Mouse (Mus musculus) embryonic stem cell, embryonic (primary cell): ENCODE results near the gene Atp5g2.

Experiments used
- CTCF ChIA-PET, 4 experiments: fragments of 300-600 bp in 2 of 4; fragments of 350-600 bp in 2 of 4; sonication (Branson Sonifier 250); formaldehyde crosslinking; loops; one replicate each; lab custom pipeline; 2022; ENCODE audit warnings: inconsistent platforms in 2 of 4; lab: Charles Lee
- POLR2A ChIA-PET, 4 experiments: fragments of 300-600 bp in 2 of 4; fragments of 350-600 bp in 2 of 4; sonication (Branson Sonifier 250); formaldehyde crosslinking; loops; one replicate each; lab custom pipeline; 2022; ENCODE audit warnings: antibody characterized with exemption in 4 of 4, inconsistent platforms in 1 of 4; lab: Charles Lee

The Atp5g2 gene

GRCm38 (mm10) chr15:102634684-102635083 is 37.5 kb downstream of the Atp5g2 start:
- ChIA-PET POLR2A (interaction anchor here in 1 of 4 experiments (1.6 to 1.7 kb wide), 2 partner anchors 9 to 12 kb away, joined by 3 to 4 read pairs; partner anchors contain the start of gene Atf7), CTCF (interaction anchor here in 1 of 4 experiments (0.7 kb wide), 1 partner anchor 391 kb away, joined by 4 read pairs; no protein-coding TSS in a partner anchor)

- CTCF ChIA-PET: interaction anchor here in 2 of 4 experiments (0.6 to 1.1 kb wide), 5 partner anchors 32 to 98 kb away, joined by 3 to 7 read pairs (median 3); no protein-coding TSS in a partner anchor
- POLR2A ChIA-PET: interaction anchor here (0.6 to 3.3 kb wide), 44 partner anchors 9 to 379 kb away, joined by 3 to 36 read pairs (median 4); partner anchors contain the start of genes Tarbp2 (in 3 of the 4), Atp5g2 (in 2 of the 4), Hoxc13 (in 1 of the 4) and Map3k12 (in 1 of the 4)
These were observed 46.5 kb downstream of the Atp5g2 start for GRCm38 (mm10) chr15:102625687-102626055.

- ChIA-PET POLR2A (interaction anchor here (0.6 to 3.3 kb wide), 34 partner anchors 8 to 300 kb away, joined by 3 to 36 read pairs (median 4); partner anchors contain the start of genes Atp5g2 (in 2 of the 4), Tarbp2 (in 2 of the 4), Hoxc13 (in 1 of the 4) and Map3k12 (in 1 of the 4)), CTCF (interaction anchor here in 2 of 4 experiments (0.6 to 1.1 kb wide), 4 partner anchors 33 to 98 kb away, joined by 3 to 7 read pairs (median 3); no protein-coding TSS in a partner anchor)
These were observed 47.0 kb downstream of the Atp5g2 start, which contains the start of the genes Gm28047 and Atf7 for GRCm38 (mm10) chr15:102624970-102625686. Gene Gm28047, minus strand, starts transcription at chr15:102625067. Gene Atf7, minus strand, starts transcription at chr15:102625464.

- POLR2A ChIA-PET: interaction anchor here in 2 of 4 experiments (0.6 to 3.3 kb wide), 12 partner anchors 13 to 296 kb away, joined by 3 to 36 read pairs (median 4); partner anchors contain the start of genes Atp5g2 (in 1 of the 2), Hoxc13 (in 1 of the 2) and Tarbp2 (in 1 of the 2)
- CTCF ChIA-PET: interaction anchor here in 1 of 4 experiments (1.0 kb wide), 1 partner anchor 61 kb away, joined by 3 read pairs; no protein-coding TSS in a partner anchor
These were observed 47.7 kb downstream of the Atp5g2 start for GRCm38 (mm10) chr15:102624291-102624969.

- CTCF ChIA-PET: interaction anchor here in 3 of 4 experiments (0.5 to 1.3 kb wide), 3 partner anchors 54 to 312 kb away, joined by 3 to 6 read pairs (median 3); no protein-coding TSS in a partner anchor
These were observed 49.0 kb downstream of the Atp5g2 start for GRCm38 (mm10) chr15:102623121-102623520.

GRCm38 (mm10) chr15:102622536-102622935 is 49.6 kb downstream of the Atp5g2 start:
- CTCF ChIA-PET: interaction anchor here in 1 of 4 experiments (1.3 kb wide), 1 partner anchor 120 kb away, joined by 3 read pairs; no protein-coding TSS in a partner anchor
- POLR2A ChIA-PET: interaction anchor here in 2 of 4 experiments (0.6 to 1.6 kb wide), 12 partner anchors 12 to 598 kb away, joined by 3 to 6 read pairs (median 3); partner anchors contain the start of gene Atp5g2 (in 1 of the 2)

More at GRCm38 (mm10) chr15:102623121-102623520, 49.0 kb downstream of the Atp5g2 start:
- POLR2A ChIA-PET: interaction anchor here (0.6 to 1.6 kb wide), 16 partner anchors 12 to 598 kb away, joined by 3 to 8 read pairs (median 3); partner anchors contain the start of gene Atp5g2 (in 1 of the 4)

- ChIA-PET CTCF (interaction anchor here in 2 of 4 experiments (0.5 to 1.2 kb wide), 3 partner anchors 32 to 239 kb away, joined by 3 to 4 read pairs (median 4); no protein-coding TSS in a partner anchor), POLR2A (interaction anchor here (0.6 to 2.5 kb wide), 15 partner anchors 9 to 149 kb away, joined by 3 to 23 read pairs (median 3); partner anchors contain the start of genes Atp5g2 (in 1 of the 4) and Tarbp2 (in 1 of the 4))
These were observed 51.4 kb downstream of the Atp5g2 start for GRCm38 (mm10) chr15:102620765-102621164.

GRCm38 (mm10) chr15:102619486-102619885 is 52.7 kb downstream of the Atp5g2 start:
- ChIA-PET CTCF (no interaction called here), POLR2A (interaction anchor here in 2 of 4 experiments (0.6 to 2.5 kb wide), 7 partner anchors 10 to 233 kb away, joined by 3 to 23 read pairs (median 3); no protein-coding TSS in a partner anchor)

- POLR2A ChIA-PET: interaction anchor here in 2 of 4 experiments (0.7 to 1.6 kb wide), 7 partner anchors 10 to 100 kb away, joined by 3 read pairs; partner anchors contain the start of gene Tarbp2 (in 1 of the 2)
- CTCF ChIA-PET: no interaction called here
These were observed 54.5 kb downstream of the Atp5g2 start for GRCm38 (mm10) chr15:102617654-102618053.

GRCm38 (mm10) chr15:102616174-102616573 is 56.0 kb downstream of the Atp5g2 start:
- ChIA-PET POLR2A (interaction anchor here in 2 of 4 experiments (0.9 to 2.0 kb wide), 6 partner anchors 10 to 58 kb away, joined by 3 to 7 read pairs (median 3); no protein-coding TSS in a partner anchor), CTCF (interaction anchor here in 1 of 4 experiments (0.5 to 0.8 kb wide), 2 partner anchors 55 to 261 kb away, joined by 3 read pairs; no protein-coding TSS in a partner anchor)

GRCm38 (mm10) chr15:102614224-102614623 is 57.9 kb downstream of the Atp5g2 start:
- CTCF ChIA-PET: interaction anchor here in 1 of 4 experiments (0.5 kb wide), 1 partner anchor 231 kb away, joined by 3 read pairs; no protein-coding TSS in a partner anchor
- POLR2A ChIA-PET: interaction anchor here in 2 of 4 experiments (0.7 to 1.9 kb wide), 5 partner anchors 44 to 77 kb away, joined by 3 to 7 read pairs (median 3); no protein-coding TSS in a partner anchor

- CTCF ChIA-PET: no interaction called here
- POLR2A ChIA-PET: interaction anchor here in 3 of 4 experiments (0.6 to 2.5 kb wide), 3 partner anchors 58 to 72 kb away, joined by 3 to 7 read pairs (median 7); partner anchors contain the start of gene Atp5g2 (in 1 of the 3)
These were observed 59.2 kb downstream of the Atp5g2 start for GRCm38 (mm10) chr15:102612966-102613365.
